Mouse (Mus musculus): ENCODE measurements around the gene Fmnl3. TPM values are rescaled to one million over a fixed set of nuclear protein-coding genes. Genes with fewer than 3 reads are reported as not detected.
A peak's percentile ranks its signal among the peaks of the same experiment; 100 is the strongest.
"Not testable (repeated sequence)": the region's sequence is repeated elsewhere in the genome, so short reads cannot be mapped to it uniquely, and the experiment has no call there.

The Fmnl3 gene
- total RNA-seq, 2 experiments from 2014 or later = 13.4 to 14.8 TPM

DNA sequence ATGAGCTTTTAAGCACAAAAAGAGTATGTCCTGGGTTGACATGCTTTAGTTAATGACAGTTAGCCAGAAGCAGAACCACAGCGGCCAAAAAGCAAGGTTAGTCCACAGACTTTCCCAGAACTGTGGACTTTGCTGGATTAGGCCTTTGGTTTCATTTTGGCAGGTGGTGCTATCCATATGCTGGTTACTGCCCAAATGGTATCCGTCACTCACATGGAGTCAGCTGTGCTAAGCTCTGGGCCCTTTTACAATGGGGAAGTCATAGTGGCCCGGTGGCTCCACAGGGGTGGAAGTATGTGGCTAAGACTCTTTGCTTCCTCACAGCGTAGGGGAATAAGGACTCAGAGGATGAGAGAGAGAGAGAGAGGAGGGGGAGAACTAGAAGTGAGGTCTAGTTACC, 17.7 kb upstream of the Fmnl3 start:
- DNase-seq = peak in 1 of 2 experiments; percentile 10

DNA sequence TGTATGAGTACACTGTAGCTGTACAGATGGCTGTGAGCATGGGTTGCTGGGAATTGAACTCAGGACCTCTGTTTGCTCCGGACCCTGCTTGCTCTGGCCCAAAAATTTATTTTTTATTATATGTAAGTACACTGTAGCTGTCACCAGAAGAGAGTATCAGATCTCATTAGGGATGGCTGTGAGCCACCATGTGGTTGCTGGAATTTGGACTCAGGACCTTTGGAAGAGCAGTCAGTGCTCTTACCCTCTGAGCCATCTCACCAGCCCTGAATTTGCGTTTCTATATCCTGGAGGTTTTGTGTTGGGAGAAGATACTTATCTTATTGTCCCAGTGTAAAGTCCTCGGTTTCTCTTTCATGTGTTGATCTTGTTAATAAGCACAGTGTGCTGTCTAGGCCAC, 16.5 kb upstream of the Fmnl3 start:
- no peak for DNase-seq

DNA sequence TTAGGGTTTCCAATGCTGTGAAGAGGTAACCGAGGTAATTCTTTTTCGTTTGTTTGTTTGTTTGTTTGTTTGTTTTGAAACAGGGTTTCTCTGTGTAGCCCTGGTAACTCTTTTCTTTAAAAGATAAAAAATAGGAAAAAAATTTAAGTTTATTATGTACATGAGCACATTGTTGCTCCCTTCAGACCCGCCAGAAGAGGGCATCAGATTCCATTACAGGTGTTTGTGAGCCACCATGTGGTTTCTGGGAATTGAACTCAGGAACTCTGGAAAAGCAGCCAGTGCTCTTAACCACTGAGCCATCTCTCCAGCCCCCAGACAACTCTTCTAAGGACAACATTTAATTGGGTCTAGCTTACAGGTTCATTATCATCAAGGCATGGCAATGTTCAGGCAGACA, 15.8 kb upstream of the Fmnl3 start:
- DNase-seq = not testable (repeated sequence)

DNA sequence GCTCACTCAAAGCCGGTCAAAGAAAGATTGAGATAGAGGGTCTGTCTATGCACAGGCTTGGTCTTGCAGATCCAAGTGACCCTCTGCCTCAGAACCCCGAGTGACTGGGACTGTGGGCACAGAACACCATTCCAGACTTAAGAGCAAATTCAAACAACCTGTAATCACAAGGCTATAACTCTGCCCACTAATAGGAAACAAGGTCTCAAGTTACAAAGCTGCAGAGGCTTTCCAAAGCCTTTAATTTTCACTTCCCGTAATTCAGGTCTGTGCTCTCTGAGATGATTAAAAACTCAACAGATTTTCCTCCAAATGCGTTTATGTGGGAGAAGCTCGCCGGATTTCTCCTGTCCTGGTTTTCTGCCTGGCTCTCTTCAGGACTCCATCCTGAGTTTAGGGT, 13.8 kb upstream of the Fmnl3 start:
- no peak for DNase-seq

DNA sequence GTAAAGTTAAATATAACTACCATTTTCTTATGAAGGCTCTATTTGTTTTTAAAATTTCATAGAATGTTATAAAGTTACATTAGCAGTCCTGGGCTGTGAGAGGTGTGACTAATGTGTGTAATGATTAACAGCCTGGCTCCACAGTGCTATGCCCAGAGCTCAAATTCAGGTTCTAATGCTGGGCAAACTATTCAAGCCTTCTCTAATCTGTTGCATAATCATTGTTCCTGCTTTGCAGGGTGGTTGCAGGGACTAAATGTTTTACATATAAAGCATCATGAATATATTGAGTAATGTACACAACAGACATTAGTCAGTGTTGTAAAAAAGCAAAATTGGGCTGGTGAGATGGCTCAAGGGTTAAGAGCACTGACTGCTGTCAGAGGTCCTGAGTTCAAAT, 12.6 kb upstream of the Fmnl3 start:
- no peak for DNase-seq

DNA sequence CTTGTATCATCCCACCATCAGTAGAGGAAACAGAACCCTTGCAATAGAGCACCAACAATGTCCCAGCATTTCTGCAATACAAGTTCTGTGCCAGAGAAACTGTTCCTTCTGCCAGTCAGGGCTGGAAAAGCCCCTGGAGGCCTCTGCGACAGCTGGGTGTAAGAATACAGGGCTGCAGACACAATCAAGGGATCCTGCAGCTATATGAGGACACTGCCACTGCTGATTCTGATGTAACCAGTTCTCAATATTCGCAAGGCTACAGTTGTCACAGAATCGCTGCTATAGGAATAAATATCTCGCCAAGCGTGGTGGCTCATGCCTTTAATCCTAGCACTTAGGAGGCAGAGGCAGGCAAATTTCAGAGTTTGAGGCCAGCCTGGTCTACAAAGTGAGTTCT, 6.0 kb upstream of the Fmnl3 start:
- DNase-seq = no peak

DNA sequence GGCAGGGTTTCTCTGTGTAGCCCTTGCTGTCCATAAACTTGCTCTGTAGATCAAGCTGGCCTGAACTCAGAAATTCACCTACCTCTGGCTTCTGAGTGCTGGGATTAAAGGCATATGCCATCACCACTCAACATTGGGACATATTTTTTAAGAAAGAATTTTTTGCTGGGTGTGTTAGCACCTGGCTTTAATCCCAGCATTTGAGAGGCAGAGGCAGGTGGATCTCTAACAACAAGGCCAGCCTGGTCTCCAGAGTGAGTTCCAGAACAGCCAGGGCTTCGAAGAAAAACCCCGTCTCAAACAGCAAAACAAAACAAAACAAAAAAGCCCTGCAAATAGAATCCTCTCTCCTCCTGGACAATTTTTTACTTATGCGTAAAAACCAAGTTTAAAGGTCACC, 5.3 kb upstream of the Fmnl3 start:
- DNase-seq = no peak

DNA sequence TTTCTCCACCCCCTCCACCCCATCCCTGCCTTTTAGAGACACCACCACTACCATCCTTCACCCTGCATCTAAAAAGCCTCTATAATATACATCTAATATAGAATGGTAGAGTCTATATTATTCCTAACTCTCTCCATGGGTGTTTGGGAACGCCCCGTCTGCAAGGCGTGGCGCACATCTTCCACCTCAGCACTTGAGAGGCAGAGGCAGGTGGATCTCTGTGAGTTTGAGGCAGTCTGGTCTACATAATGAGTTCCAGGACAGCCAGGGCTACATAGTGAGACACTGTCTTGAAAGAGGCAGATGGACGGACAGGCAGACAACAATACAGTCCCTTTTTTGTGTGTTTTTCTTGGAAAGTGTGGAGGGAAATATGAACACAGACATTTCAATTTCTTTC, 4.8 kb upstream of the Fmnl3 start:
- DNase-seq = no peak

DNA sequence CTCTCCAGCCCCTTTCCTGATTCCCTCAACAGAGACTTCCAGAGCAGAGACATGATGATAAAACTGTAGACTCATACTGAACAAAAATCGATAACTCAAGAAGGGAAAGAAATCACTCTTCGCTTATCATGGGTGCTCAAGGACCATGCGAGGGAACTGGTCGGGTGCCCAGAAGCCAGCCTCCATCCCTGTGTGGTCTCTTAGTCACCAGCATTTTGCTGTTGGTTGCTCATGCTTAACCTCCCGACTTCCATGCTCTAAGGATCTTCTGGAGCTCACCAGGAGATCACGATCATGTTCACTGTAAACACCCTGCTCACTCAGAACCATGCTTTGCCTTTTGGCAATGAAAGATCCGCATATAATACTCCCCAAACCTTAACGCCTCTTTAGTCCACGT, 2.5 kb upstream of the Fmnl3 start:
- DNase-seq = no peak

DNA sequence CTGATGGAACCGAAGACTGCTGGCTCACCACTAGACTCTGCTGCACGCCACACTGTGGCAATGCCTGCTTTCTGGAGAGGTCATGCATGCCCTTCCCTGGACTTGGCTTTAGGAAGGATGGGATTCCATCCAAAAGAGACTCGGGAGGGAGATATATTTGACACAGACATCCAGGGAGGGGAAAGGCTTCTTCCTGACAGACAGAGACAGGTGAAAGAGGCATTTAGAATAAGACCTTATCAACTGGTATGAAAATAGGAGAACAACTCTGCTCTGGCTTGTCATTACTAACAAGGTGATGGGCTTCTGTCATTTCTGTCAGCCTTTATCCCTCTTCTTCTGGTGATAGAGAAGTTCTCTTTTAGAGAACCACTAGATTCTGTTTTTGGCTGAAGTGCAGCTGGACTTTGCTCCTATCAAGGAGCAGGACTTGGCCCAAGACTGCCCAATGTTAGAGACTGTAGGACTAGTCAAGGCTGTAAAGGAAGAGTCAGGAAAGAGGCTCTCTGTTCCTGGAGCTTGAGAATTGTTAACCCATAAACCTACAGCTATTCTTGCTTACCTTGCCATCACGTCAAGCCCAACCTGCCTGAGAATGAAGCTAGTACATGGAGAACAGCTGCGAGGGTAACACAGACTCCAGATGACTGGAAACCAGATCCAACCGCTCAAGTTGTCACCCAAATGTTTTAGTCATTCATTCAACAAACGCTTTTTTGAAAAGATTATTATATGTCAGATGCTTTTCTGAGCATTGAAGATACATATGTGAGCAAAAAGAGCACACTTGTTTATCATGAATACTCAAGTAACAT, 1.5 kb upstream of the Fmnl3 start:
- no peak for DNase-seq

DNA sequence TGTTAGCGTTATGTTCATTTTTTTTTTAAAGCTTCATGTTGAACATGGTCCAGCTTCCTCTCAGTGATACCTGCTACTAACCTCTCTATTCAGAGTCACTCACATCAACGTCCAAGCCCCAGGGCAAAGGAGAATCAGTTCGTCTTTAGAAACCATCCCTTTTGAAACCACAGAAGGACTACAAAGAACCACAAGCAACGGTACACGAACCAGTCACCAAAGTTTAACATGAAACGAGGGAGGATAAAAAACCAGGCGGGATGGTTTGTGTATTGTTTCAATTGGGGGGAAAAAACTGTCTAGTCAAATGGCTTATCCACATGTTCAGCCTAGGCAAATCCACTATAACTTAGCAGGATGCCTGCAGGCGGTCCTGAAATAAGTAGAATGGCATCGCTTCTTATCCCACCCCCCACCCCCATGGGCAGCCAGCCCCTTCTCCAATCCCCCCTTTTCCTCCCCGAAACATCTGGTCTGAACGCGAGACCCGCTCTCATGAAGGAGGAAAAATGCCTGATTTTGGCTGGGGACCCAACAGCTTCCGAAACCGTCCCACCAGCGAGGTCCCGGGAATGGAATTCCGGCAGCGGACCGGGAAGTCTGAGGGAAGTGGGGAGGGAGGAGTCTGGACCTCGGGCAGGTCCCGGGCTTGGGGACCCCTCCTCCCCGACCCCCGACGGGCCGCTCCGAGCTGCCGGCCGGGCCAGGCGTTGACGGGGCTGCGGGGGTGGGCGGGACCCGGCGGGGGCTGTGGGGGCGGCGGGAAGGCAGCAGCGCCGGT, 701 bp downstream of the Fmnl3 start:
- peak; percentile 65 to 71 for DNase-seq

DNA sequence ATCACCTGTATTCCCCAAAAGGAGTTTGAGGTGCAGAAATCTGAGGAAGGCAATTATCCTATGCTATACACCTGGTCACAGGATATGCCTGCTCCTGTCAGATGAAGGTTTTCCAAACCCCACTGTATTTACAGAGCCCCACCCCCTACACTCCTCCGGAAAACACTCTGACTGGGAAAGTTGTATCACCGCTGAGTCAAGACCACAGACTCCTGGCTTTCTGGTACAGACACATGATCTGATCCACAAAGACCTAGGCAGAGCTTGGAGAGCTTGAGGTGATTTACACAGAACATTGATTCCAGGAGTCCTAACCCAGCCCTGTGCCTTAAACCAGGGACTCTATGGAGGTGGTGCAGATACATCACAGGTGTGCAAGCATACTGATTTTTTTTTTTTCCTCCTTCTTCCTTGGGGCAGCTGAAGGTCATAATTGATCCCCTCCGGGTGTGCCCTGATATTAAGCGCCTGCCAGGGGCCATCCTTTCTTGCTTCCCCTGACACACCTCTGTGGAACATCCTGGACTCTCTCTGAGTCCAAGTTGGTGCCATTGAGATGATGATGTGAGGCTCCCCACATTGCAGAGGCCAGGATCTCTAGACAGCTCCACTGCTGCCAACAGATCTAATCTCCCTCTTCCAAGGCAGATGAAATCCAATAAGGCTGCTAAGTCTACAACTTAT, 1.6 kb downstream of the Fmnl3 start:
- DNase-seq = no peak

DNA sequence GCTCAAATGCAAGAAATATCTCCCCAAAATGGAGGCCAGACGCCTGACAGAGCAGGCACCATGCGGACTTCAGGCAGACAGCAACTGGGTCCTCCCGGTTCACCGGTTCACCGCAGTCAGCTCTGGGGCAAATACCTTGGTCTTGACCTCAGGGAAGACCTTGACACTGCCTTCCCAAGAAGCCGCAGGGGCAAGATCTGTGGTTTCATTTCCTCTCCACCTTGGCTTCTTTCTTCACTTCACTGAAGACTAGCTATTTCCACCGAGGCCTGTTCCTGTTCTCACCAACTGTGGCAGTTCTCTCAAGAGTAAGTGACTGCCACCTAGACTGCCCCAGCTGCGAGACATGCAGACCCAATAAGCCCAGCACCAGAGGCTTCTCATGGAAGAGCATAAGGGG, 5.4 kb downstream of the Fmnl3 start:
- DNase-seq = no peak

DNA sequence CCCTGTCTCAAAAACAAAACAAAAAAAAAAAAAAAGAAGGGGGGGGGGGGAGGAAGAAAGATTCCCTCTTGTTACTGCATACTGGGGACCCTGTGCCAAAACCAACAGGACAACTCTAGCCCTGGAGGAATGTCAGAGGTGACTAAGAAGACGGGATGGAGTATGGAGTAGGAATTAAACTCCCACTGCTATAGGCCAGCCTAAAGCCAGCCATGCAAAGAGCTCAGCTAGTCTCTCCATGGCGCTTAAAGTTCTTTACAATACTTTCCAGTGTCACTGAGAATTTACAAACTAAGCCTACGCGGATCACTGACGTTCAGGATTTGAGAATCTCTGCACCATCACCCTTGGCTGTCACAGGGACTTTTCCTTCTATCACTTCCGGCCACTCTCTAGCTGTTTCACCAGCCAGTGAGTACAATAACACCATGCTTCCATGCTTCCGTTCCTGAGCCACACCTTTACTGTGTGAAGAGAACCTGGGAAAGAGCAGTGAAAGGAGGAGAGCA, 6.2 kb downstream of the Fmnl3 start:
- no peak for DNase-seq

DNA sequence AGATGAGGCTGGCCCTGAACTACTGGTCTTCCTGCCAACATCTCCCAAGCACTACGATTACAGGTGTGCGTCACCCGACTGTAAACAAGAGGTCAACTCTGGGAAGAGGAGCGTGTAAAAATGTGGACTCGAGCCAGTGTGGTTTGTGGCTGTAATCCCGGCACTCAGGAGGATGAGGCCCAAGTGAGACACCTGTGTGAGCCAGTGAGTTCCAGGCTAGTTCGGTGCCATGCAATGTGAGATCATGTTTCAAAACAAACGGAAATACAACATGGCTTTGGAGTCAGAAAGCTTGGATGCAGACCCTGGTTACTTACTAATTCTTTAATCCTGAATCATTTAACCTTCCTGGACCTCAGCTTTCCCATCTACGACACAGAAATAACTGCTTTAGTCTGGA, 11.3 kb downstream of the Fmnl3 start:
- no peak for DNase-seq

DNA sequence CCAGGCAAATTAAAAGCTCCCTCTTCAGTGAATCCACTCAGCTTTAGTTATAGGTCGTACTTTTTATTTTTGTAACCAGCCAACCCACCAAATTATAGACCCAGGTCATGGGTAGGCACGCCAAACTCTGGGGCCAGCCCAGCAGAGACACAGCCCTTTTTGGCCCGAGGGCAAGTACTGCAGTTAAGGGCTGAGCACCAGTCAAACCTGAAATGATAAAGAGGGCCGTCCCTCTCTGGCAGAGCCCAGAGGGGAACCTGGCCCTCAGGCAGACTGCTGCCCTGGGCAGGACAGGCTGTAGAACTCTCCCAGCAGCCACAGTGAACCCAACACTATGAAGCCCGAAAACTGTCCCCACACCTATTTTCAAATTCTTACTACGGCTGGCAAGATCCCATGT, 13.8 kb downstream of the Fmnl3 start:
- no peak for DNase-seq

DNA sequence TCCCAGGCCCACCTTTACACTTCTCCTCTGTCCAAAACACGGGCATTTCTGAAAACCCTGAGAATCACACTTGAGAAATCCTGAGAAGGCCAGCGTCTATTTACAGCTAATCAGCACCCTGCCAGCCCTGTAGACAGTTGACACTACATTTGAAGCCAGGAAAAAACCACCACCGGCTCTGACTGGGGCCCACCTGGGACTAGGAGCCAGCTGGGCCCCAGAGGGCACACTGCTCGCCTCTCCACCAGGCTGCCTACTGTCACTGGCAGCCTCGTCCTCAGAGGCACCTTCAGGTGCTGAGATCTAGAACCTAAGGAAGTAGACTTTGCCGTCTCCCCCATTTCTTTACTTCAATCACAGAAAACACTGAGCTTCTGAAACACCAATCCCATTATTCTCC, 14.6 kb downstream of the Fmnl3 start:
- no peak for DNase-seq

DNA sequence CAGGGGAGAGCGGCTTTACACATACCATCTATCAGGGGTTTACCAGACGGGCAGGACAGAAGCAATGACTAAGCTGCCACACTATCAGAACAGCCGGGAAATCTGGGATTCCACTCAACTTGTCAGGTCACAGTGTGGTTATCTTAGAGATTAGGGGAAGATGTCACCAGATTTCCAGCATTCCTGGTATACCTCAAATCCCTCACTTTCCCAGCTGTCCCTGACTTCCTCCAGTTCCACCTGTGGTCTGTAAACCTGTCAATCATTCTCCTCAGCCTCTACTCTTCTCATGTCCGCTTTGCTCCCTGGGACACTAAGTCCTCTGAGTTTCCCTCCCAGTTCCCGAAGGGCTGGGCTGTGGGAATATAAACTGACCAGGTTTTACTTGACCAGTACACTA, 18.0 kb downstream of the Fmnl3 start:
- no peak for DNase-seq

DNA sequence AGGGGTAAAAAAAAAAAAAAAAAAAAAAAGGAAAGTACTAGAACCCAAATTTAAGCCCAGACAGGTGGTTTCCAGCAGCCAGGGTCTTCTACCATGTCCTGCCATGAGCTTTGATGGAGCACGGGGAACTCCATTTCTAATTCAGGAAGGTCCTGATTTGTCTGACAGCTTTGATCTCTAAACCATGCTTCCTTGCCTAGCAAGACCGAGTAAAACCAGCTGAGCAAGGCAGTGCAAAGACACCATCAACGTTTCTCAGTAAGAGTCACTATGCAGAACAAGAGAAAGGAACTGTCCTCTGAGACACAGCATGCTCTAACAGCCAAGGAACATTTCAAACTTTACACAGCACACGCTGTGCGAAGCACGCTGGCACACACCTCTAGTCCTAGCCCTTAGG, 18.7 kb downstream of the Fmnl3 start:
- DNase-seq = no peak

DNA sequence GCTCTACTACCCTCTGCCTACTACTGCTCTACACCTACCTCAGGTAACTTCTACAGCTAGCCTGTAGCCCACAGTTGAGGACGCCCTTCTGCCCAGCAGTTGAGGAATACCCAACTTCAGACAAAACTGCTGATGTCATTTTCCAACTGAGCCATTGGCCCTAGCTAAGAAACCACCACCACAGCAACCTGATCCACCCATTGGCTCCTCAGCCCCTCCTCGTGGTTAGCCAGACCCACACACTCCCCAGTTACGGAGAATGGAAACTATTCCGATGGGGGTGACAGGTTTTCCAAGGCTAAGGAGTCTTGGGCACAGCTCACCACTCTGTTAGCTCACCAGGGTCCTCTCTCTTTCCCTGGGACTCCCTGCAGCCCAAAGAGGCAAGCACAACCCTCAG, 25.3 kb downstream of the Fmnl3 start:
- DNase-seq = no peak

DNA sequence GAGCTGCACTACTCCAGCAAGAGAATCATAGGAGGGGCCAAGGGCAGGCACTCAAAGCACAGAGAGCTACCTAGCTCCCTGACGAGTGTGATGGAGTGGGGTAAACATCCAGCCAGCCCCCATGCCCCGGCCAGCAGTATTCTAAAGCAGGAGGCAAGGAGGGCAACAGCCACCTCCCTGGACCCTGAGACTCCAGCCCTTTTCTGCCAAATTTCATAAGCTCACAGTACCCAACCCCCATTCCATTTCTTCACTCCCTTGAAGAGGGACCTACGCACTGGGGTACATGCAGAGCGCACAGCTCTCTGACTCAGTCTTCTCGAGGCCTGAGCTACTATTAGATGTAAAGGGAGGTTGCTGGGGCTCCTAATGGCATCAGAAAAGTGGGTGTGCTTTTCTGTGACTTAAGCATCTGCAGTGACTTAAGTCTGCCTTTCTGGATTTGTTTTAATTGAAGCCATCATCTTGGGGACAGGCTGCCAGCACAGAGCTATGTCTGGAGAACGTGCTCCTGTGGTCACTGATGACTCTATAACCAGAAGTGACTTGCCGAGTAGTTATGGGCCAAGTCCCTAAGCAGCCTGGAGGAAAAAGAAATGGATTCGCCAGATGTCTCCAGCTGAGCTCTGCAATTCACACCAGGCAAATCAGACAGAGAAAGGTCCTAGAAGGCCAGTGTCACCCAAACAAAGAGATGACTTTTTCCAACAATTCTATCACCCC, 26.0 kb downstream of the Fmnl3 start:
- DNase-seq = peak; percentile 66 to 85

DNA sequence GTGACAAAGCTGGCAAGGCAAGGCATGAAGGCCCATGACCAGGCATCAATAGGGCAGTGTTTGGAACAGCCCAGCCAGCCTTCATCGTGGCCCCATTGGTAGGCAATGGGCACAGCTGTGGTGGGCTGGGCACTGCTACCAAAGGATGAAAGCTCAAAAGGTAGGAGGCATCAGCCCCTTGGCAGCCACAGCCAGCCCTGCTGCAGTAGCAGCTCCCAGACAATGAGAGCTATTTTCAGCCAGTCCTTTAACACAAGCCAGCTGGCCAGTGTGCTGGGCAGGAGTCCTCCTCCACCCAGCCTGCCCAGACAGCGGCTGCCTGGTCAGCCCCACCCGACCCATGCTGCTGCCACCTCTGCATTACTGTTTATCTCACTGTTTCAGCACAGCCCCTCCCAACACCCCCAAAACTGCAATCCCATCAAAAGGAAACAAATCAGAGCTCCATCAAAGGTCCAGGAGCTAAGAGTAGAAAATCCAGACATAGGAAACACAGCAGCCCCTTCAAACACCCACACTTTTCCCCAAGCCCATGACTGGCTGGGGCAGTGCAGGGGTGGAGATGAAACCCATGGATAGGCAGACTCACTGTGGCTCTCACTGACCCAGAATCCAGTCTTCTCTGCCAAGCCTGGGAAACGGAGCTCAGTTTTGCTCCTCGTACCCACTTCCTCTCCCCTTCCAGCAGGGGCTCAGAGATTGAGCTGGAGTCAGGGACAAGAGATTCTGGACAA, 26.7 kb downstream of the Fmnl3 start:
- DNase-seq = peak; percentile 74 to 89

All from heart, adult 18-20 months (tissue).